Mouse (Mus musculus): ENCODE measurements at regions not wholly inside any gene's neighbourhood (a gene's known extent, or its start where the extent isn't known, plus 50 kb on each side); places are given as distances from the start of the nearest gene placed in this dataset.

DNA sequence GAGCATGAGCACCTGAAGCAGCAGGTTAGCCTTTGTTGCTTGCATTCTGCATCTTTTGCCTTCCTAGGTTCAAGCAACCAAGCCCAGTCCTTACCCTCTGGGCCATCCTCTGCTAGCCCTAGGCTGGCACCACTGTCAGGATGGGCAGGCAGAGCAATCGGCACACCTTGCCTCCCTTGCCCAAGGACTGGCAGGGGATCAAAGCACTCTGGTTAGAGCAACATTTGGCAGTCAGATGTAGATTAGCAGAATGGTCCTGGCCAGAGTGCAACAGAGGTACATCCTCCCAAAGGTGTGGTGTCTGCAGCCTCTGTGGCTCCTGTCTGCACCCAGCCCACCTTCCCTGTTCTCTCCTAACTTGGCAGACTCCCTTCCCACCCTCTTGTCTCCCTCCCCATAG is 244.9 kb upstream of the Maf start:
- no peak for ATAC-seq (replicated peaks; ENCODE audit: poor library complexity)

DNA sequence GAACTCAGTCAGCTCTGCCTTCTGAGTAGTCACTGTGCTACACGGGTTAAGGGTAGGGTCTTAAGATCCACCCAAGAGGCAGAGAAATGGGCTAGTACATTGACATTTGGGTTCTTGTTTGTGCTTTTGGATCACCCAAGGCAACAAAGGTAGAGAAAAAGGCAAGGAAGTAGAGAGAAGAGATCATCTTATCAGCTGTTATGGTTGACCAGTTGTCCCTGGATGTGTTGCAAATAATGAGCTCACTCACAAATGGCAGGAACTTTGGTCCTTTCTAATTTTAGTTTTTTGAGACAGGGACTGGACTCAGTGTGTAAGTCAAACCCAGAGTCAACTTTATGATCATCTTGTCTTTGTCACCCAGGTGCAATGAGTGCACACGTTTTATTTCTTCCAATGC is 241.3 kb upstream of the Maf start:
- no peak for ATAC-seq (replicated peaks; ENCODE audit: poor library complexity)

DNA sequence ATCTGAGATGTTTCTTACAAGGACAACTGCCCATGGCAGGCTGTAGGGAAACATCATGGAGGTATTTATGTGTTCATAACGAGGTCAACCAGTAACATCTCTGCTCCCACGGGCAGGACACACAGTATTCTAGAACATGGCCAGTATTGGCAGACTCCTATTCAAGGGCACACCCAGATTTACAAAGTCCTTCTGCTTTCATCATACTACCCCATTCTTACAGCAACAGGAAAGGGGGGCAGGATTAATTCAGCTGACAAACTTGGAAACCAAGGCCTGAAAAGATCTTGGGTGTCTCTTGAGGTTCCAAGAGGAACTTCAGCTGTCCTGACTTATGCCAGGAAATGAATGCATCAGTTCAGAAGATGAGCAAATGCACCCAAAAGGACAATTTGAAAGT is 240.4 kb upstream of the Maf start:
- ATAC-seq (replicated peaks; ENCODE audit: poor library complexity), result peak; percentile 63

DNA sequence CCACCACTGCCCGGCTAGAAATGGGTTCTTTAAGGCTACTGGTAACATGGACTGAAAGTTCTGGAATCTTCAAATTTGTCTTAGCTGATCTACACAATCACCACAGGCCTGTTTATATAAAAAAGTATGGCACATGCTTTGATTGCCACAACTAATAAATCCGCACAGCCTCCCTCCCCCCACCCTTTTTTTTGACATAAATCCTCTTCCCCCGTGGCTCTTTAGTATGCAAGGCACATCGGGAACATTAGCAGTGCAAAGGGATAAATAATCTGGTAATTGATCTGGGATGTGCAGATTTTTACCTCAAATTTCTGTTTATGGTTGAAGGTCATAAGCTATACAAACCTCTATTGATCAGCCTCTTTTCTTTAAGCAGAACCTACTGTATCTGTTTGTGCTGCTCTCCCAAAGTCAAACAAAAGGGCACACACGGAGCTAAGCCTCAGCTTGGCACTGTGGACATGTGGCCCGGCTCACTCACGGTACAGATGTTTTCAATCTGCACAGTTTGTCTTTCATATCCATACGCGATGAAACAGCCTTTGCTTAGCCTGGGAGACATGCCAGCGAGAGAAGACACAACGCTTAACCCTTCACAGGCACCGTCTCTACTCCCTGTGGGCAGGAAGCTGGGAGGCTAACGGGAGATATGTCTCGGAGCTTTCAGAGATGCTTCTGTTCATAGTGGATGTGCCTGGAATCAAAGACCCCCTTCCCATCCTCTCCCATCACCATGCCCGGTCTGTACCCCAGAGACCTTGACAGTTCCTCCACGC is 235.3 kb upstream of the Maf start:
- ATAC-seq (replicated peaks; ENCODE audit: poor library complexity), result no peak

DNA sequence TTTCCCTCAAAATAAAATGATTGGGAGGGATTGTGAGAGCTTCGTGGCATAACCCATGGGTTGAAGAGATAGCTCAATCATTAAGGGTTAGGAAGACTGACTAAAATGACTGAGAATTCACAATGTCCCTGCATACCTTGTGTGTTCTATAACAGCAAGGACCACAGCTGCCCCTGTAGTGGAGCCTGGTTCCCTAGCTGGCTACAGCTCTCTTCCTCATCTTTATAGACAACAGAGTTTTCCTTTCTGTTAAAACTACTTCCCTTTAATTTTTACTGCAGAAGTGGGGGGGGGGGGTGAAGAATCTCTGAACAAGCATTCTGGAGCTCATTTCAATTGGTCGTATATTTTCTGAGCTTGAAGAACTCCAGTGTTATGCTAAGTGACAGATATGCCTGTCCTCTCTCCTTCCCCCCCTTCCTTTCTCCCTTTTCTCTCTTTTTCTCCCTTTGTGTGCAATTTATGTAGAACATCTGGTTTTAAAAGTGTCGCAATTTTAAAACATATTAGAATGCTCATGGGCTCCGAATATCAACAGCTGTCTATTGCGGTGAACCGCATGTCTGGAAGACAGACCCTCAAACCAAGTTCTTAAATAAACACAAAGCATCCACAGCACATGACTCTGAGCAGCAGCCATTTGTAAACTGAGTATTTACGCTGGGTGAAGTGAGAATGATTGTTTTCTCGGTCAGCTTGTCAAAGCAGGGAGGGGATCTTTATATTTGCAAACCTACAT is 222.0 kb upstream of the Maf start:
- ATAC-seq (replicated peaks; ENCODE audit: poor library complexity), result peak; percentile 86

DNA sequence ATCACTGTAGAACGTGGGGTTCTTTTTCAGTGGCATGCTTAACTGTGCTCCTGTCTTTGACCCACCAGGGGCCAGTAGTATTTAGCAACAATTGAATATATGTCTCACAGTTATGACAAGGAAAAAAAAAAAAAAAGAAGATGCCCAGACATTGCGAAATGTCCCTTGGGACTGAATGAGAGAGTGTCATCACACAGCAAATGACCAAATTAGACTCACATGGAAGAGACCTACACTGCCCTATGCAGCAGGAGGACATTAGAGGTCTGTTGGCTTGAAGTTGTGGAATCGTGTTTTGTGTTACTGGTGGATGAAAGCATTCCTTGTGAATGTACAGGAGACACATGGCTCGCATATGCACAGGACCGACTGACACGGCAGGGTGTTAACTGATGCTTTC is 214.3 kb upstream of the Maf start:
- peak; percentile 90 for ATAC-seq (replicated peaks; ENCODE audit: poor library complexity)

DNA sequence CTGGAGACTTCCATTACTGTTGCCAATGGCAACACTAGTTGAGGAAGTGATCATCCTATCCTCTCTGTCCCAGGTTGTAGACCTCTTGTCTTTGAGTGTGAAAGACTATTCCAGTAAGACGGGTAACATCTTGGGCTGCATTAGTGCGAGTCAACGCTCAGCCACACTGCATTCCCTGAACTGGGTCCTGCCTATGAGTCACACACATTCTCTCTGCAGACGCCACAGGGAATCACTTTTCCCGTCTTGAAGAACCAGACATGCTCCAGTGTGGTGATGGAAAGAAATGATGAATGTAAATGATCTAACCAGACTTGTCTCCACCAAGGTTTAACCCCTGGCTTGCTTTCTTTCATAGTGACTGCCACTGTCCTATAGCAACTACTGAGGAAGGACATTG is 199.1 kb upstream of the Maf start:
- ATAC-seq (replicated peaks; ENCODE audit: poor library complexity), result no peak

DNA sequence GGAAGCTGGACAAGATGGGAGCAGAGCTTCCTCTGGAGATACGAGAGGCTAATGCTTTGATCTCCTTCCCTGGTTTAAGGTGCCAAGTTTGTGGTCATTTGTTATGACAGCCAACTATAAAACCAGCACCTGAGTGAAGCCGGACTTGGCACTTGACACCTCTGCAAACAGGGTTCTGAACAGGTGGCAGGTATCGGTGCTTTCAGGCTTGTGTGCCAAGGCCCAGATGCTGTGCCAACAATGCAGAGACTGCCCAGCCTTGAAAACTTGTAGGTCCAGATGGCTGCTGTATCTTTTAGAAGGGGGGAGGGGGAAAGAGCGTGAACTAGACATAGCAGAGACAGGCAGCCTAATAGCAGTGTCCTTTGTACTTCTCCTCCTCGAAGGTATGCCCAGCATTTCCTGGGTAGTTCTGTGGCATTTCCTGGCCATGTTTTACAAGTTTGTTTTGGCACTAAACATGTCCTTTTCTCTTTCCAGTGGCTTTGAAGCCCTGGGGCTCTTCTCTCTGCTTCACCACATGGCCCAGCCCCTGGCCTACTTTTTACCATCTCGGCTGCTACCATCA is 196.3 kb upstream of the Maf start:
- no peak for ATAC-seq (replicated peaks; ENCODE audit: poor library complexity)

DNA sequence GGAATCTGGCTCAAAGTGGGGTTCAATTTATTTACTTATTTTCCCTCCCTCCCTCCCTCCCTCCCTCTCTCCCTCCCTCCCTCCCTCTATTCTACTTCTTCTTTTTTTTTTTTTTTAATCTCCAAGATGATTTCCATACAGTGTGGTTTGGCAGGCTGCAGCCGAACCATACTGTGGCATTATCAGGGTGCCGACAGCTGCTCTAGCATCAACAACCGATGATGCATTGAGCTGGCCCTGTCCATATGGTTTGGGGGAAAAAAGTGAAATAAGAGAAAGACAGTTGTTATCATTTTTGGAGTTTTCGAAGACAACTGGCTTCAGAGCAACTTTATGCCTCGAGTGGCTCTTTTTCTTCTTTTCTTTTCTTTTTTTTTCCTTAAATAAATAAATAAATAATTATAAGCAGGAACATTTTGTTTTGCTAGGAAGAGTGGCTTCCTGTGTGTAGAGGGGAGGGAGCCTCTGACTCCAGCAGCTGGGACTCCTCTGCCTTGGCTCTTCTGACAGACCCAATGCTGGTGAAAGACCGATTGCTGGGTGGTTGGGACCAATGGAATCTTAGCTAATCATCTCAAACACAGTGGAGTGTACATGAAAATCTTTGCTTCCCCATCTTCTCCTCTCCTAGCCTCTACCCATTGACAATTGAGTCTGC is 190.1 kb upstream of the Maf start:
- ATAC-seq (replicated peaks; ENCODE audit: poor library complexity), result peak; percentile 96

DNA sequence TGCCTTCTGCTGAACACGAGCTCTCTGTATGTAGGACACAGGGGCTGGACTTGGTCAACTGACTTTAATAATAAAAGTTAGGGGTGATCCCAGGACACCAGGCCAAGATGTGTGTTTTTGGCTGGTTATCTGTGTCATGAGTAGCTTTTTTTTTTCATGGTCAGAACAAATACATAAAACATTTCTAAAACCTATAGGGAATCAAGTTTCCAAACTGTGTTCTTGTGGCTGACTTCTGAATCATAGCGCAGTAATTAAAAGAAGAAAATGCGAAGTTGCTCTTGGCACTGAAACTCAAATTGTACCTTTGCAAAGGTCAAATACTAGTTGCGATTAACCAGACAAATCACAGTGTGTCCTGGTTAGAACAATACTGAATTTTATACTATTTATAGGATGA is 189.5 kb upstream of the Maf start:
- no peak for ATAC-seq (replicated peaks; ENCODE audit: poor library complexity)

DNA sequence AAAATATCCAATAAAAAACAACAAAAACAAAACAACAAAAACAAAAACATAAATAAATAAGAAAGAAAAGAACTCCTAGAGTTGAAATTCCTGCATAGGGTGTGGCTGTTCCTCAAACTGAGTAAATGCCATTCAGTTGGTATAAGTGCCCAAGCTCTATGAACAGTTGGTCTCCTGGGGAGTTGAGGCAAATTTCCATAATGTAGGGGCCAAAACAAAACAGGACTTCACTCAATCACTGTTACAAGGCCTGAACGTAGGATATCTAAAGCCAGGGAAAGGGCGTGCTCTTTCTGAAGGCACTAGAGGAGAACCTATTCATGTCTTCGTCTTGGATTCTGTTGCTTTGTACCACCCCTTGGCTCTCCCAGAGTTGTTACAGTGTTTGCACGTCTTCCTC is 188.5 kb upstream of the Maf start:
- no peak for ATAC-seq (replicated peaks; ENCODE audit: poor library complexity)

DNA sequence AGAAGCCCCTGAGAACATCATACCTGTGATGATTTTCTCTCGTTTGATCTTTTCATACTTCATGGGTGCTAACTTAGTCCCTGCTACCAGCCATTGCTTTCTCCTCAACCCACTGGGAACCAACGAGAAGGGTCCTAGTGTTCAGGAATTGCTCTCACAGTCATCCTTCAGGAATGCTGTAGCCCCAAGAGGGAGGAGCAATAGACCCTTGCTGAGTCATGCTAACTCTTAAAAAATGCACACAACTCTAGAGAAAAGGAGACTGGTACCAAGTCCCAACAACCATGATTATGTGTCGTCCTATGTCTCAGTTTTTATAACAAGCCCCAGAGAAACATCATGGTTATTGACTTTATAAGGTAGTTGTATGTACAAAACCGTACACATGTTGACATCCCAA is 180.7 kb upstream of the Maf start:
- no peak for ATAC-seq (replicated peaks; ENCODE audit: poor library complexity)

DNA sequence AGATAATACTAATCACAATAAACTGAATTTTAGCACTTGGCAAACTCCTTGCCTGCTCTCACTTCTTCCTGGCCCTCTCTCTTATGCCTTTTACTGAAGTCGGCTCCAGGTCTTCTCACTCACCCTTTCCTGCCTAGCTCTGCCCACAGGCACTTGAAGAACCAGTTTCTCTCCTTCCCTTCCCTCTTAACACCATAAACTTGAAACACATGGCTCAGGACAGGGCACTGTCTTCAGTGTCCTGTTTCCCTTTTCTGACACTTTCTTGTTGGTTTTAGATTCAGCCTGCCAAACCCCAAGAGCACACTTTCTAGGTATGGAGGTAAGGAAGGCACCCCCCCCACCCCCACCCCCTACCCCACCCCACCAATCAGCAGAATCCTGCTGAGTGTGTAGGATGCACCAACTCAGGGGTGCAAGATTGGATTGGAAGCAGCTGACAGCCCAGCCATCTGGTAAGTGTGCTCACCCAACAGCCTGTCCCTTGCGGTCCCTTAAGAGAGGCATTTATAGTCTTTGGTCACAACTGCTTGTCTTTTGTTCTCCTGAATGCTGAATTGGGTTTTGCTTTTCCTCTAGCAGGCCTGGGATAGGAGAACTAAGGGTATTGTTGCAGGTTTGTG is 177.6 kb upstream of the Maf start:
- ATAC-seq (replicated peaks; ENCODE audit: poor library complexity), result no peak

DNA sequence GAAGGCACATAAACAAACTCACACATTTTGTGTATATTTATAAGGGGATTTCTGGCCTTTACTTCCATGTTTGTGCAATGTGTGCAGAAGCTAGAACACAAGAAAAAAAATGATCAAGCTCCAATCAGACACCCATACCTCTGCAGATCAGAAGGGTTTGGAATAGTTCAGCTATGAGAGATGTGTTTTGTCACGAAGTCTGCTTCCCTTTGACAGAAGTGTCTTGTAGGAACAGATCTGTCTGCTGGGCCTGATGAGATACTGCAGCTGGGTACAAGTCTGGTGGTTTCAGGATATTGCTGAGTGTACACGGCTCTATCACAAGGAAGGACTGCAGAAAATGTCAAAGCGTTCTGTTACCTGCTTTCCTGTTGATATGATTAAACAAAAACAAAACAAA is 176.2 kb upstream of the Maf start:
- ATAC-seq (replicated peaks; ENCODE audit: poor library complexity), result no peak

DNA sequence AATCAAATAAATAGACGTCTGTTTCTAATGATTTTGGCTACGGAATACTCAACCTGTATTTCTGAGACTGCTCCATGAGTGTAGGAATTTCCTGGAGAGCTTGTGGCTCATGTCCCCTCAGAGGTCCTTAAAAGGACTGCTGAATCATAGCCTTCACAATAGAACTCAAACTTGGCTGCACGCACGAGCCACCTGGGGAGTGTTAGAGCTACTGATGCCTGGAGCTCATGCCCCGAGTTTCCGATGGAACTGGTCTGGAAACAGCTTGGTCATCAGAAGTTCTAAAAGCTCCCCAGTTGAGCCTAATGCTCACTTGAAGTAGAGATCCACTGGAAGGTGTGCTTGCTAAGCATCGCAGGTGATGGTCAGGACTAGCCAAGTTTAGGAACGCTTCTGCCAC is 174.3 kb upstream of the Maf start:
- no peak for ATAC-seq (replicated peaks; ENCODE audit: poor library complexity)

DNA sequence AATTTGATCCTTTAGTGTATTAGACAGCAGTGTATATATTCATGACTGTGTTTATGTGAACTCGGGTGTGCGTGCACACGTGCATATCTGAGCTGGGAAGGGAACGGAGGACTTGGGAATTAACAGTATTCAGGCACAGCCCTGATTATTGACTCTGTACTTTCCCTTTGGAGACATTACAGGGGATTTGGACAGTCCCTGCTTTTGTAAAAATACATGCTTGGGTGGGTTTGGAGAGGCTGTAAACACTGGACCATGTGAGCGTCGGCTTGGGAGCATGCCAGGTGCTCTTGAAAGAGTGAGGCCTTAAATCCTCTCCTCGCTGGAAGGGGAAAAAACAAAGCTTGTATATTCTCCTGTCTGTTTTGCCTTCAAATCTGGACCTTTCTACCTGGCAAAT is 167.2 kb upstream of the Maf start:
- no peak for ATAC-seq (replicated peaks; ENCODE audit: poor library complexity)

DNA sequence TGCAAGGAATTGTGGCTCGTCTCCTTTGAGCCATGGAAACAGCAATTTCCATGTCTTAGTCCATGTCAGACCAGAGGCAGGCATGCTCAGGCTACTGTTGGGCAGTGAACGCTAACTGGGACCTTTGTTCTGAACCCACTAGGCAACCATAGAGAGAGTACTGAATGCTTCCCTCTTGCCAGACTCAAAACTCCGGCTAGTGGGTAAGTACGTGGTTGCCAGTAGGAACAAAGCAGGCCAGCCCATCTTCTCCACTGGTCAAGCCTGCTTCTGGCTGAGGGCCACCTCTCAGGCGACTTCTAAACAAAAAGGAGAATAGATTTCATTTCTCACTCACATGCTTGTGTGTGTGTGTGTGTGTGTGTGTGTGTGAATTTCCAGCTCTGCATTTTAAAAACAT is 163.8 kb upstream of the Maf start:
- no peak for ATAC-seq (replicated peaks; ENCODE audit: poor library complexity)

DNA sequence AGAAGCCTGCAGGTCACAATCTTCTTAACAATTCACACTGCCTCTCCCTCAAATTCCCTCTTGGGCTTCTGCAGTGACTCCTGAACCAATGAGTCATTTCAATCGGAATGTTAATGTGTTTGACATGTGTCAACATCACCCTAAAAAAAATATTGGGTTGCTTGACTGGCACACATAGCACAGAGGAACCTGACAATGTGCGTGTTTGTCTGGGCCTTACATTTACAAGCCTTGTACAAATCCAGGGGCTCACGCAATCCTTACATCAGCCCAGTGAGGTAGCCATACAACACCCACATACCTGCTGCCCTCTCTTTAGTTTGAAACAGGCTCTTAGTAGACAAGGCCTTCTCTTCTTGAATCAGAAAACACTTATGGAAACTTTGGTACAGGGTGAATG is 153.8 kb upstream of the Maf start:
- no peak for ATAC-seq (replicated peaks; ENCODE audit: poor library complexity)

DNA sequence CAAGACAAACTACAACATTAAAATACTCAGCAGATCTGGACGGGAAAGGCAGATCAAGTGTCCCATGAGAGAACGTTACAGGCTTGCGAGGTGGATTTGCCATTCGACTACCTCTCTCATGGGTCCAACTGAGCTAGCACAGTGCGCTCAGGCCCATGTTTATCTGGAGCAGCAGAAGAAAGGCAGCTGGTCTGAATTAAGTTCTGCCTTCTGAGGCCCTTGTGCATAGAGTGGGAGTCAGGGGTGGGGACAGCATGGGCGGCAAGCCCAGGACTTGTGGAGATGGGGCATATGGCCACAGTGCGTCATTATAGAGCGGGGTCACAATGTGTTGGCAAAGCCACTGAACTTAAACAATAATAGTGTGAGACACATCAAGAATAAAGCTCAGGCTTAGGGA is 151.8 kb upstream of the Maf start:
- no peak for ATAC-seq (replicated peaks; ENCODE audit: poor library complexity)

DNA sequence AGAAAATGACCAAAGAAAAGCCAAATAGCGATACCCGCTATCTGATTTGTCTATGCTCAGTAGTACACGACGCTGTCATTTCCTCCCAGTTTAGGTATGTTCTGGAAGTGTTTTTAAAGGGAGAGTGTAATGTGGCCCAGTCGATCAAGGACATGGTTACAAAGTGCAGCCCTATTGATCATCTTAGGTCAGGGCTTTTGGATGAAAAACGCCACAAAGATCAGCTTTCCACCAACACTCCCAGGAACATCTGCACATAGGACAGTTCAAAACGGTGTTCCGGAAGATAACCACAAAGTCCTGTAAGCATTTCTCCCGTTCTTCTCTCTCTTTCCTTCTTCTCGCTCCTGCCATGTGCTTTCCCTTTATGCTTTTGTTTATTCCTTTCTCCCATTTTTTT is 149.2 kb upstream of the Maf start:
- ATAC-seq (replicated peaks; ENCODE audit: poor library complexity), result no peak

DNA sequence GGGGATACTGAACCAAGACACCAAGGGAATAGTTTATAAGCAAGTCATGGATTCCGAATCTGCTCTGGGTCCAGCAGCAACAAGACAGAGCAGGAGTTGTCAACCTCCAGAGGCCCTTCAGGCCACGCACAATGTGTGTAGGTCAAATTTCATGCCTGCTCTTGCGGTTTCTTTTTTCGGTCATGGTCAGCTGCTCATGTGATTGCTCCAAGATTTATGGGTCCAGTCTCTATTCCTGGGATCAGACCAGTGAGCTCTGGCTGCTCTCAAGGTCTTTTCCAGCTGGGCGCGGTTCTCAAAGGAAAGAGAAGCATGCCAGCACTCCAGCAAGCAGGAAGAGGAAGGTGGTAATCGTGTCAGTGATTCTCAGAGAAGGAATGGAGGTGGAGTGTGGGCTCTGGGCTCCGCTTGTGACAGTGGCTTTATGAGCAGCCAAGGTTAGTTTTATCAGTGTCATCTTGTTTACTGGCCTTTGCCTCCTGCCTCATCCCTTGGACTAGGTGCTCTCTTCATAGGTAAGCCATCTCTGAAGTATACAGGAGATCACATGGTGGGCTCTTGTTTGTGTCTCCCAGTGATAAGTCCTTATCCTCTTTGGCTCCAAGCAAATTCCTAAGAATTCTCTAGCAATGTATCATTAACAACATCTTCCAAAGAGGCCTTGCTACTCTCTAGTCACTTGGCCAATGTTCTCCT is 148.5 kb upstream of the Maf start:
- ATAC-seq (replicated peaks; ENCODE audit: poor library complexity), result no peak
